Mouse (Mus musculus) heart, adult 2 months (tissue): ENCODE data around the gene Lrrc27. TPM values are rescaled to one million over a fixed set of nuclear protein-coding genes. Genes with fewer than 3 reads are reported as not detected.
A peak's percentile ranks its signal among the peaks of the same experiment; 100 is the strongest.

Experiments used
- DNase-seq, 2 experiments: peaks; one replicate each; pipeline ENCODE4 v3.0.0; 2021
- H3K27ac ChIP-seq: fragments of 200-600 bp; 2 replicates; pipeline ENCODE4 v1.8.1; 2022
- H3K27me3 ChIP-seq: fragments of 200-500 bp; 2 replicates; pipeline ENCODE4 v1.6.1; 2012; ENCODE audit warnings: mild to moderate bottlenecking, low read length, inconsistent platforms, mixed read lengths; ENCODE audit not compliant: control insufficient read depth, insufficient read depth
- H3K36me3 ChIP-seq: fragments of 200-500 bp; 2 replicates; pipeline ENCODE4 v1.6.1; 2012; ENCODE audit warnings: low read length, inconsistent platforms; ENCODE audit not compliant: control insufficient read depth, insufficient read depth
- H3K4me1 ChIP-seq: fragments of 200-500 bp; 2 replicates; pipeline ENCODE4 v1.6.1; 2011; ENCODE audit warnings: low read length; ENCODE audit not compliant: control insufficient read depth, insufficient read depth
- H3K4me3 ChIP-seq: fragments of 200-600 bp; 2 replicates; pipeline ENCODE4 v1.8.1; 2022
- H3K79me2 ChIP-seq: fragments of 200-500 bp; replicated peaks from 2 replicates; pipeline ENCODE4 v1.6.1; 2012; ENCODE audit warnings: mild to moderate bottlenecking, inconsistent platforms, low read length, moderate library complexity, mixed read lengths; ENCODE audit not compliant: control insufficient read depth, insufficient read depth
- H3K9ac ChIP-seq: fragments of 200-500 bp; 2 replicates; pipeline ENCODE4 v1.6.1; 2012; ENCODE audit warnings: low read depth, mild to moderate bottlenecking, control low read depth, inconsistent platforms, low read length, mixed read lengths
- CTCF ChIP-seq: fragments of 200-600 bp; IDR thresholded peaks from 2 replicates; pipeline ENCODE4 v1.8.1; 2022; ENCODE audit warnings: antibody characterized with exemption, mild to moderate bottlenecking, moderate library complexity
- EP300 ChIP-seq: fragments of 200-500 bp; IDR thresholded peaks from 2 replicates; pipeline ENCODE4 v1.6.1; 2011; ENCODE audit warnings: low read depth, low read length, control low read depth; ENCODE audit not compliant: insufficient read depth
- POLR2A ChIP-seq: fragments of 200-500 bp; IDR thresholded peaks from 2 replicates; pipeline ENCODE4 v1.6.1; 2011; ENCODE audit warnings: mild to moderate bottlenecking, low read depth, low read length, control low read depth; ENCODE audit not compliant: insufficient read depth
- WGBS: fragments of 180-500 bp; shearing (Covaris S2); methylation state at CpG from one replicate; pipeline ENCODE4 v1.1.7; 2018; 5-methylcytosine and 5-hydroxymethylcytosine counted together
- intact Hi-C: fragments of 180-260 bp; cut with DNase I; formaldehyde crosslinking; loops from one replicate; pipeline ENCODE4 v1.15.1; 2025
- polyA plus RNA-seq: library from polyadenylated mRNA; depleted of rRNA; stranded (reverse); fragments of >200 nt; gene quantifications from 2 replicates; pipeline ENCODE4 v1.2.3, GENCODE M21; 2012
- total RNA-seq, 2 experiments: library from RNA; stranded (reverse); gene quantifications; 2 replicates each; pipeline ENCODE4 v1.2.3; 2021

Gene Lrrc27
- total and polyA plus RNA-seq, 3 experiments: 13.3 to 20.6 (median 18.9) TPM

DNA sequence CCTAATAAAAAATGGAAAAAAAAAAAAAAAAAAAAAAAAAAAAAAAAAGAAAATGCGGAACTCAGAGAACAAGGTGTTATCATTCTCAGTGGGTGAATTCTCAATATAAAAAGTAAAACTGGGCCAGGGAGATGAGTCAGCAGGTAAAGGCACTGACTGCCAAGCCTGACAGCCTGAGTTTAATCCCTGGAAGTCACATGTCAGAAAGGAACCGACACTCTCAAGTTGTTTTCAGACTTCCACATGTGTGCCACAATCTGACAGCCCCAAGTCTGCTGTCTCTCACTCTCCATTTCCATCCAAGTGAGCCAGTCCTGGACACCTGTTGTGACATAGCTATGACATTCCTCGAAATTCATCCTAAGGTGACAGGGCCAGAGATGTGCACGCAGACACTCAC is 28.4 kb upstream of the Lrrc27 start:
- intact Hi-C loops: no loop called here
- WGBS: 67% methylated on average over 4 of the region's 4 CpGs

DNA sequence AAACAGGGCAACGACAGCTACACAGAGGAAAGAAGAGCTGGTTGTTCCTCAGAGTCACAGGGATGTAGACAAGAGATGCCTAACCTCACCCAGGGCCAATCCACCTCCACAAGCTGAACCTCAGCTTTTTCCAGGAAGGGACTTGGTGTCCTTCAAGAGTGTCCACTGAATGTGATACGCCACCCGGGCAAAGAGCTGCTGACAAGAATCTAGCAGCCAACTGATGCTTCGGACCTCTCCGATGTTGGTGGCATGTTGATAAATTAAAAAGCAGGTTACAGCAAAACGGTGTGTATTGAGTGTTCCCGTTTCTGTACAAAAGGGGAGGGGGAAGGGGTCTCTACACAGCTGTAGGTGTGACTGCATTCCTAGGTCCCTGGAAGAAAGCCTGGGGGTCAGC is 27.9 kb upstream of the Lrrc27 start:
- Histone ChIP-seq H3K4me1 (peaks cover 1% of the 10 kb centered on the region; the same call in 1 of the 2 replicates), H3K27me3 (peaks cover 4% of the 10 kb centered on the region; the same call in 1 of the 2 replicates), H3K9ac (no peak overlapping the region), H3K27ac (no peak overlapping the region), H3K36me3 (no peaks in the 10 kb centered on the region), H3K79me2 (no peaks in the 10 kb centered on the region; the same call in 1 of the 2 replicates), H3K4me3 (no peak overlapping the region)
- 85% methylated on average over 7 of the region's 7 CpGs for WGBS
- DNase-seq: no peak
- intact Hi-C loops: loop anchor here (5.0 kb wide), 1 partner anchor 38 kb away; no protein-coding TSS in a partner anchor
- TF ChIP-seq POLR2A: no peak
- no peak for TF ChIP-seq EP300
- TF ChIP-seq CTCF: no peak

More for the DNA sequence above, 28.4 kb upstream of the Lrrc27 start:
- Histone ChIP-seq H3K9ac (no peak overlapping the region), H3K79me2 (no peaks in the 10 kb centered on the region; the same call in 1 of the 2 replicates), H3K27ac (no peak overlapping the region), H3K27me3 (peaks cover 4% of the 10 kb centered on the region; the same call in 1 of the 2 replicates), H3K4me1 (peaks cover 1% of the 10 kb centered on the region; the same call in 1 of the 2 replicates), H3K36me3 (no peaks in the 10 kb centered on the region), H3K4me3 (no peak overlapping the region)
- TF ChIP-seq EP300 (no peak), CTCF (no peak), POLR2A (no peak)
- peak in 1 of 2 experiments; percentile 0 for DNase-seq

DNA sequence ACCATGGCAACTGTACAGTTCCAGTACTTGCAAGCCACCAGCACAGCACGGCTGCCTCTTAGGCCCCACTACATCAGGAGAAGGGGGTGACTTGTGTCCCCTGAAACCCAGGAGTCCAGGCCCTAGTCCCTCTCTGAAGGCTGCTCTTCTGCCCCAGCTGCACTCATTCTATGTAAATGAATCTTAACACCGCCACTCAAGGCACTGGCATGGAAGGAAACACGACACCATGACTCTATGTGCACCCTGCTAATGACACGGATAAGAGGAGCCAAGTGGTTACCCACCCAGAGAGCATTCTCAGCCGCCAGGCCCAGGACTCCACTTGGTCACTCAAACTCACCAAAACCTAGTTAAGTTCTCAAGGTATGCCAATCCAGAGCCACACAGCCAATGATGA is 26.8 kb upstream of the Lrrc27 start:
- WGBS: 85% methylated on average over 5 of the region's 5 CpGs
- intact Hi-C loops: loop anchor here (5.0 kb wide), 1 partner anchor 39 kb away; no protein-coding TSS in a partner anchor
- no peak overlapping the region for H3K27ac ChIP-seq
- TF ChIP-seq POLR2A (no peak), EP300 (no peak), CTCF (no peak)
- no peaks in the 10 kb centered on the region for H3K36me3 ChIP-seq
- no peak overlapping the region for H3K9ac ChIP-seq
- H3K27me3 ChIP-seq: peaks cover 4% of the 10 kb centered on the region; the same call in 1 of the 2 replicates
- peaks cover 1% of the 10 kb centered on the region; the same call in 1 of the 2 replicates for H3K4me1 ChIP-seq
- H3K79me2 ChIP-seq: no peaks in the 10 kb centered on the region; the same call in 1 of the 2 replicates
- no peak overlapping the region for H3K4me3 ChIP-seq
- no peak for DNase-seq

DNA sequence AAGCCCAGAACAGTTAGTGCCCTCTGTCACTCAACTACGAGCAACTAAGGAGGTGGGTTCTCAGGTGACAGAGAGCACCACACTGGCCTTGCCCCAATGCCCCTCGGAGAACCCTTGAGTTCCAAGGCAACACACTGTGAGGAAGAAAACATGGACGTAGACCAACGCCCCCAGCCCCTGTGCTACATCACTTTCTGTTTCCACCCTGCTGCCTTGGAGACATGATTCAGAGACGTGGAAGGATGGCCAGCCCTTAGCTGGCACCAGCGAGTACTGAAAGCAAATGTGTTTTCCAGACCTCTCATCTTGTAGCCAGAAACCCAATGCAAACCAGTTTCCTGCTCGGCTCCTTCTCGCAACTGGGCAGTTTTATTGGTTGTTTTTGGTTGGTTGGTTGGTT is 26.4 kb upstream of the Lrrc27 start:
- peaks cover 1% of the 10 kb centered on the region; the same call in 1 of the 2 replicates for H3K4me1 ChIP-seq
- peaks cover 4% of the 10 kb centered on the region; the same call in 1 of the 2 replicates for H3K27me3 ChIP-seq
- no peaks in the 10 kb centered on the region for H3K36me3 ChIP-seq
- no peak overlapping the region for H3K4me3 ChIP-seq
- no peak for DNase-seq
- TF ChIP-seq POLR2A (no peak), EP300 (no peak)
- intact Hi-C loops: loop anchor here (5.0 kb wide), 1 partner anchor 39 kb away; no protein-coding TSS in a partner anchor
- no peak overlapping the region for H3K27ac ChIP-seq
- no peak overlapping the region for H3K9ac ChIP-seq
- H3K79me2 ChIP-seq: no peaks in the 10 kb centered on the region; the same call in 1 of the 2 replicates
- WGBS: 77% methylated on average over 8 of the region's 8 CpGs

DNA sequence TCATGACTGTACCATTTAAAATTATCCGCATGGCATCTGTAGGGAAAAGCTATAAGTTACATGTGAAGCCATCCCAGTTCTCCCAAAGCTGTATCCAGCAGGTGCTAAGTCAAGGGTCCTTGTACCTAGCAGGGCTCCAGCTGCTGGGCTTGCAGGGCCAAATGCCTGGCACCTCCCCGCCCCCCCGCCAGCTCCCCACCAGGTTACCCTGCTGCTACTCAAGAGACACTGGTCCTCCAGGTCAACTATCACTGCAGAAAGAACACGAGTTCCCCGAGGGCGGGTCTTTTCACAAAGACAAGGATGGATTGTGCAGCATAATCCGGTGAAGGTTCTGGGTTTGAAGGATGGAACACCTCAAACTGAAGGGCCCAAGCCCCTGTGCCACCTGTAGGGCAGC is 25.5 kb upstream of the Lrrc27 start:
- no peak for DNase-seq
- H3K36me3 ChIP-seq: no peaks in the 10 kb centered on the region
- H3K79me2 ChIP-seq: no peaks in the 10 kb centered on the region; the same call in 1 of the 2 replicates
- WGBS: 46% methylated on average over 7 of the region's 7 CpGs
- TF ChIP-seq EP300 (no peak), CTCF (no peak), POLR2A (no peak)
- H3K4me3 ChIP-seq: peak overlapping the region; percentile 55; the same call in 1 of the 2 replicates
- H3K27ac ChIP-seq: no peak overlapping the region
- H3K27me3 ChIP-seq: peaks cover 4% of the 10 kb centered on the region; the same call in 1 of the 2 replicates
- peaks cover 1% of the 10 kb centered on the region; the same call in 1 of the 2 replicates for H3K4me1 ChIP-seq
- no peak overlapping the region for H3K9ac ChIP-seq
- intact Hi-C loops: loop anchor here (5.0 kb wide), 1 partner anchor 40 kb away; no protein-coding TSS in a partner anchor
